Mouse (Mus musculus): Measurements from ENCODE around the gene Rin1. TPM values are rescaled to one million over a fixed set of nuclear protein-coding genes. Genes with fewer than 3 reads are reported as not detected.
"Not testable (repeated sequence)": the region's sequence is repeated elsewhere in the genome, so short reads cannot be mapped to it uniquely, and the experiment has no call there.

Rin1 gene
- polyA plus RNA-seq, 1 experiment from 2014 or later = 1.1 TPM

DNA sequence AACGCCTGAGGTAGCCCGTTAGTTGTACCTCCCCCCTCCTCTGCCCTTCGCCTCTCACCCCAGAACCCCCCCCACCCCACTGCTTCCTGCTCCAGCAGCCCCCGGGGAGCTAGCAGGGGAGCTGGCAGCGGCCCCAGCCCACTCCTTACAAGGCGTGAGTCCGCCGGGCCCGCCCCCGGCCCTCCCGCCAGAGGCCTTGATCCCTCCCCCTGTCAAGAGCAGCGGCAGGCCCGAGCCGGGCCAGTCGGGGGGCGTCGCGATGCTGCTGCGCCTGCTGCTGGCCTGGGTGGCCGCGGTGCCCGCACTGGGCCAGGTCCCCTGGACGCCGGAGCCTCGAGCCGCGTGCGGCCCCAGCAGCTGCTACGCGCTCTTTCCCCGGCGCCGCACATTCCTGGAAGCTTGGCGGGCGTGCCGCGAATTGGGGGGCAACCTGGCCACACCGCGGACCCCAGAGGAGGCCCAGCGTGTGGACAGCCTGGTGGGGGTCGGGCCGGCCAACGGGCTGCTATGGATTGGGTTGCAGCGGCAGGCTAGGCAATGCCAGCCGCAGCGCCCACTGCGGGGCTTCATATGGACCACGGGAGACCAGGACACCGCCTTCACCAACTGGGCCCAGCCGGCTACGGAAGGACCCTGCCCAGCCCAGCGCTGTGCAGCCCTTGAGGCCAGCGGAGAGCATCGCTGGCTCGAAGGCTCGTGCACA, 17.7 kb downstream of the Rin1 start, which contains the start of gene Cd248:
Gene Cd248 (plus strand): TSS at position 212 of the 703 bp plus-strand sequence.
- no peak for DNase-seq (ENCODE audit: low spot score)

DNA sequence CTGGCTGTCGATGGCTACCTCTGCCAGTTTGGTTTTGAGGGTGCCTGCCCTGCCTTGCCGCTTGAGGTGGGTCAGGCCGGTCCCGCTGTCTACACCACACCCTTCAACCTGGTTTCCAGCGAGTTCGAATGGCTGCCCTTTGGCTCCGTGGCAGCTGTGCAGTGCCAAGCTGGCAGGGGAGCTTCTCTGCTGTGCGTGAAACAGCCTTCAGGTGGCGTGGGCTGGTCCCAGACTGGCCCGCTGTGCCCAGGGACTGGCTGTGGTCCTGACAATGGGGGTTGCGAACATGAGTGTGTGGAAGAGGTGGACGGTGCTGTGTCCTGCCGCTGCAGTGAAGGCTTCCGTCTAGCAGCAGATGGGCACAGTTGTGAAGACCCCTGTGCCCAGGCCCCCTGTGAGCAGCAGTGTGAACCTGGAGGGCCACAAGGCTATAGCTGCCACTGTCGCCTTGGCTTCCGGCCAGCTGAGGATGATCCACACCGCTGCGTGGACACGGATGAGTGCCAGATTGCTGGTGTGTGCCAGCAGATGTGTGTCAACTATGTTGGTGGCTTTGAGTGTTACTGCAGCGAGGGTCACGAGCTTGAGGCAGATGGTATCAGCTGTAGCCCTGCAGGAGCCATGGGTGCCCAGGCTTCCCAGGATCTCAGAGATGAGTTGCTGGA, 18.4 kb downstream of the Rin1 start:
- DNase-seq (ENCODE audit: low spot score) = no peak

DNA sequence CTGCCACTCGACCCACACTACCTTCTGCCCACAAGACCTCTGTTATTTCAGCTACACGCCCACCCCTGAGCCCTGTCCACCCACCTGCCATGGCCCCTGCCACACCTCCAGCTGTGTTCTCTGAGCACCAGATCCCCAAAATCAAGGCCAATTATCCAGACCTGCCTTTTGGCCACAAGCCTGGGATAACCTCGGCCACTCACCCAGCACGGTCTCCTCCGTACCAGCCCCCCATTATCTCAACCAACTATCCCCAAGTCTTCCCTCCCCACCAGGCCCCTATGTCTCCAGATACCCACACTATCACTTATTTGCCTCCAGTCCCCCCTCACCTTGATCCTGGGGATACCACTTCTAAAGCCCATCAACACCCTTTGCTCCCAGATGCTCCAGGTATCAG, 19.2 kb downstream of the Rin1 start:
- DNase-seq (ENCODE audit: low spot score) = no peak

DNA sequence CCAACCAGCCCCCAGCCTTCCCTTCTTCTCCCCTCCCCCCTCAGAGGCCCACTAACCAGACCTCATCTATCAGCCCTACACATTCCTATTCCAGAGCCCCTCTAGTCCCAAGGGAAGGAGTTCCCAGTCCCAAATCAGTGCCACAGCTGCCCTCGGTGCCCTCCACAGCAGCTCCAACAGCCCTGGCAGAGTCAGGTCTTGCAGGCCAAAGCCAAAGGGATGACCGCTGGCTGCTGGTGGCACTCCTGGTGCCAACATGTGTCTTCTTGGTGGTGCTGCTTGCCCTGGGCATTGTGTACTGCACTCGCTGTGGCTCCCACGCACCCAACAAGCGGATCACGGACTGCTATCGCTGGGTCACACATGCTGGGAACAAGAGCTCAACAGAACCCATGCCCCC, 19.7 kb downstream of the Rin1 start:
- no peak for DNase-seq (ENCODE audit: low spot score)

DNA sequence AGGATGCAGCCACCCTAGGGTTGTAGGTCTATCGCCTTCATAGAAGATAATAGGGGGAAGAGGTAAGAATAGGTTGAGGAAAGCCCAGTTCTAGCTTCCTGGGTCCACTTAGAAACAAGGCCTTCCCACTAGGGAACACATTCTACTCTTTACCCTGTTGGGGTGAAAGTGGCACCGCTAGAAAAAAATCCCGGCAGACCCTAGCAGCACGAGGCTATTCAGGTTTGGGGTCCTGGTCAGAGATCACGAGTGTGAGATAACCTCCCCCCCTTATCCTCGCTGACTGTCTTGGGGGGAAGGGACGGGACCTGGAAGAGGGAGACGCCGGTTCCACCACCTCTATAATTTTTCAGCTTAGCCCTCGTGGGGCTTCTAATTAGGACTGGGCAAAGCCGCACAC, 20.8 kb downstream of the Rin1 start:
- no peak for DNase-seq (ENCODE audit: low spot score)

DNA sequence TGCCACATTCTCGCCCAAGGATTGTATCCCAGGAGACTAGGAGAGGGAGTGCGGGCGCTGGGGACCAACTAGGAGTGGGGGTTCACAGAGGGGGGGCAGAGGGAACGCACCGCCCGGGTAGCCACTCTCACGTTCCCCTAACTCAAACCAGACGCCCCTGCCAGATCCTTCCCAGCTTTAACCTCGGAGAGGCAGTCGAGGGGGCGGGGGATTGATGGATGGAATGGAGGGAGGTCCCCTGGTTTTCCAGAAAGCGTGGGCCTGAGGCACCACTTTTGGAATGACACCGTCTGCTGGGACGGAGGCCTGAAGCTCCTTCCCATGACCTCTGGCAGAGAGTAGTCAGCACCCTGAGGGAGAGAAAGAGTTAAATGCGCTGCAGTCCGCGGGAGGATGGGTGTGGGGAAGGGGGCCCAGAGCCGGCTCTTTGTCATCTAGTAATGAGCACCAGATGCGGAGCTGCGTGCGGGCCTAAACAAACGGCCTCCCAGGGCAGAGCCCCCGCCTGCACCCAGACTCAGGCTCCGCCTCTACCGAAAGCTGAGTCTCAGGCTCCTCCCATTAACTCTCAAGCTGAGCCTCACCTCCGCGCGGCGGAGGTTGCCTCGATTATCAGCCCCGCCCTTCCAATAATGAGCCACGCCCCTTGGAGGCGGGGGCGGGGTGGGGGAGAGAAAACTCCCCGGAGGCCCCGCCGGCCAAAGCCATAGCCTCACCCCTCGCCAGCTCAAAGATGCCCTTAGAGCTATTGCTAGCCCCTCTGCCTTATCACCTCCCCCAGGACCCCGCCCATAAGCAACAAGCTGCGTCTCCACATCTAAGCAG, 21.5 kb downstream of the Rin1 start:
- peak; percentile 38 for DNase-seq (ENCODE audit: low spot score)

DNA sequence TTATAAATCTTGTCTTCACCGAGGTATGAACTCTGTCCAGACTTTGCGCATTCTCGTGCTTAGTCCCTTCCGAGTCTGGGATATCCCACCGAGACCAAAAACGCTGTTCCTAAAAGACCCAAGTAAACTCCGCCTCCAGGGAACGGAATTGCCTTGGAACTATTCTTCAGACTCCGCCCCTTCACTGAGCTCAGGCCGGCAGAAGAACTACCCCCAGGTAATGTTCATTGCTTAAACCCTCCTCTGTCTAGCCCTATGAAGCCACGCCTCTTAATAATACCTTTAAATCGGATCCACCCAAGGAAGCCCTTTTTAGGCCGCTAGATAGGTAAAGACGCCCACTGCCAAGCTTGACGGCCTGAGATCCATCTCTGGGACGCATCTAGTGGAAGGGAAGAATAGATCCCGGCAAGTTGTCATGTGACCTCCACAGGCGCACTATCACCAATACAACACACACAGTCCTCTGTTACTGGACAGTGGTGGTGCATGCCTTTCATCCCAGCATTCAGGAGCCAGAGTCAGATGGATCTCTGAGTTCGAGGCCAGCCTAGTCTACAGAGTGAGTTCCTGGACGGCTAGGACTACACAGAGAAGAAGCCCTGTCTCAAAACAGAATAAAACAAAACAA, 22.2 kb downstream of the Rin1 start:
- no peak for DNase-seq (ENCODE audit: low spot score)

DNA sequence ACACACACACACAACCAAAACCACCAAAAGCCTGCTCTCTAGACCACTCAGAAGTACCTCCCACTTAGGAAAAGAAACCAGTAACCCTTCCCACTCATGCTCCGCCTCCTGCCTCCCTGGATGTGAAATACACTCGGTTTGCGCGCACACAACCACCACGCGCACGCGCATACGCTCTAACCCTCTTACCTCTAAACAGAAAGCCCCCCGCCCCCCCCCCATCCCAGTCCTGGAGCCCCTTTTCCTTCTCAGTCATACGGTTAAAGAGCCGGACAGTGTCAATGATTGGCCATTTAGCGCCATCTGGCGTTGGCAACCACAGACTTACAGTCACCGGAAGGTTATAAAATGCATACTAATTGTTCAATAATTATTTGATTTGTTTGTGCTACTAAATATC, 22.7 kb downstream of the Rin1 start:
- no peak for DNase-seq (ENCODE audit: low spot score)

DNA sequence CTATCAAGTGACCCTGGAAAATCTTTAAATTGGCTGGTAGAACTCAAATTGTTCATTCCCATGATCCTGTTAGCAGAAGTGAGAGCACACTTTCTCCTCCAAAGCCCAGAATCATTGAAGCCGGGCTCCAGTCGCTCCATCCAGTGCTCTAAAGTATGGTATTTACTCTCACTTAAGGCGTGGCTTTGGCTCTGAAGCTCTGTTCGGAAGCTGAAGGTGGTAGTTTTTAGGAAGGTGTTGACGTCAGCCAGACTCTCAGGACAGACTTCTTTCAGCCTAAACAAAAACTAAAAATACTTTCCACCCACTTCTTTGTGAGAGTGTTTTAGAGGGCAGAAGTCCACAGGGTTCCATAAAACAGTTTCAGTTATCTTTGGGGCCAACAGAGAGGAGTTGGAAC, 23.2 kb downstream of the Rin1 start:
- no peak for DNase-seq (ENCODE audit: low spot score)

DNA sequence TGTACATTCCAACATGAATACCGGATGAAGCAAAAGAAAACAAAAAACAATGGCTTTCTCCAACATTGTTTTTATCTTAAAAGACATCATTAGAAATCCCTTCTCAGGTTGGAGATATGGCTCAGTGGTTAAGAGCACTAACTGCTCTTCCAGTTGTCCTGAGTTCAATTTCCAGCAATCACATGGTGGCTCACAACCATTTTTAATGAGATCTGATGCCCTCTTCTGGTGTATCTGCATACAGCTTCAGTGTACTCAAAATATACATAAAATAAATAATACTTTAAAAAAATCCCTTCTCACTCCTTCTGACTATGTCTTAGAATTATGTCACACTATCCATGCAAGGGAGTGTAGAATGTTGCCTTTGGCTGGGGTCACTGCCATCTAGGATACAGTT, 29.0 kb downstream of the Rin1 start:
- DNase-seq (ENCODE audit: low spot score) = no peak

DNA sequence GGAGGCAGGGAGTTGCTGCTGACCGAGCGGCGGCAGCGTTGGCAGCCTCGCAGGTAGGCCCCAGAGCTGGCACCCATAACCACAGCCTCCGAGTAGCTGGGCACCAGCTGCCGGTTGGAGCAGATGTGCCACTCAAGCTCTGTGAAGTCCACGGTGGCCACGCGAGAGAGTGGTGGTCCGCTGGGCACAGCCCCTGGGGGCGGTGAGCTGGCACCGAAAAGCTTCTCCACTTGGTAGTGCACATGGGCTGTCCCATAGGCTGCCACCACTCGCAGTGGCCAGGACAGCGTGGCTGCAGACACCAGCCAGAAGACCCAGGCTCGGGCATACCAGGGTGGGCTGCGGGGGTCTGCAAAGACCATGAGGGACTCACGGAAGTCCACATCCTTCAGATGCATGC, 31.7 kb downstream of the Rin1 start:
- DNase-seq (ENCODE audit: low spot score) = no peak

DNA sequence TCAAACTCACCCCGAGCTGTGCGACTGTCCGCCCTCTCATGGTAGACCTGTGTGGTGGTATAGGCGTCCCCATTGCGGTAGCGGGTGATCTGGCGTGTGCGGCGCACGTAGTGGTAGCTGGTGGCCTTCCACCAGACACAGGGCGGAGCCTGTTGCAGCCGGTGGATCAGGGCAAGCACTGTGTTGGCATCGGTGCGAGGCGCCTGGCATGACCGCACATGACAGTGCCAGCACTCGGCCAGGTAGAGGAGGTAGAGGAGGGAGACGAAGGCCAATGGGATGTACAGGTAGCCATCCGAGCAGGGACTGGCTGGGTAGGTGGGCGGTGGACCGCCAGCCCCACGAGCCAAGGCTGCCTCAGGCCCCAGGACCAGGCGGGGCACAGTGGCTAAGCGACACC, 32.3 kb downstream of the Rin1 start:
- DNase-seq (ENCODE audit: low spot score) = no peak

DNA sequence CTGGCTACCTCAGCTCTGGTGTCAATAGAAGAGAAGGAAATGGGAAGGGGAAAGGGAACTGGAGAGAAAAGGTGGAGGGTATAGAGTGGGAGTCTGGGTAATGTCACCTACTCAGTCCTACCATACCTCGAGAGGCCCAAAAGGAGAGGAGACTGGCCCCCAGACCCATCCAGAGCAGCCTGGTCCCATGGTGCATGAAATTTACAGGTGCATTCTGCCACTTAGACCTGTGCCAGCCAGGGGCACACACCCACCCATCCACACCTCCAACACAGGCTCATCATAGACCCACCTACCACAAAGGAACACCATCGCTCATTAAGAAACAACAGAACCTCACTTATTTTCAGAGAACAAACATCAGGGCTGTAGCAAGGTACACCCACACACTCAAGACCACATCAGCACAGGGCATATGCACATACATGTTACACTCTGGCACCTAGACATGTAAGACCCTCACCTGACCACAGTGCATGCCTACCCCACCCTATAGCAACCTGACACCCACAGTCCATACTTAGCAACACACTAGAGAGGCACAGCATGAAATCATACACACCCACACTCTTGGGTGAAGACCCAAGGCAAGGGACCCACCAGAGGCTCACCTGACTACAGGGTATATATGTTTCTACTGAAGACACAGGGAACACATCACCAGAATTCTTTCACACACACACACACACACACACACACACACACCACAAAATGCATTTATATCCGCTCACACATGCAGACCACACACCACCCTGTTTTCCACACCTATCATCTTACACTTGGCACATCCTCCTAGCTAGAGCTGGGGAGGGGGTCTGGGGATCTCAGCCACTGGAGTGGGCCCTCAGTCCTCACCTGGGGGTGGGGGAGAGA, 33.9 kb downstream of the Rin1 start:
- DNase-seq (ENCODE audit: low spot score) = no peak

DNA sequence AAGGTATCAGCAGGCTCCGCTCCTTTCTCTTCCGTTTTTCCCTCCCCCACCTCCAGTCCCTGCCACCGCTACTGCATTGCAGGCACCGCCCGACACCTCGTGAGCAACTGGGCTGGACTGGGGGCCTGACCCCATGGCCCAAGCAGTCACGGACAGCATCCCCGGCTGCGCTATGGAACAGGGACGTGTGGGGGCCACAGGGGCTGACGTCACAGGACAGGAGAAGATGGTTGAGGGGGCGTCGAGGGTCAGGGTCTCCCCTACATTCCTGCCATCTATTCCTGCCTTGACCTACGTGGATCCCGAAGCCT, 34.5 kb downstream of the Rin1 start:
- DNase-seq (ENCODE audit: low spot score) = no peak

DNA sequence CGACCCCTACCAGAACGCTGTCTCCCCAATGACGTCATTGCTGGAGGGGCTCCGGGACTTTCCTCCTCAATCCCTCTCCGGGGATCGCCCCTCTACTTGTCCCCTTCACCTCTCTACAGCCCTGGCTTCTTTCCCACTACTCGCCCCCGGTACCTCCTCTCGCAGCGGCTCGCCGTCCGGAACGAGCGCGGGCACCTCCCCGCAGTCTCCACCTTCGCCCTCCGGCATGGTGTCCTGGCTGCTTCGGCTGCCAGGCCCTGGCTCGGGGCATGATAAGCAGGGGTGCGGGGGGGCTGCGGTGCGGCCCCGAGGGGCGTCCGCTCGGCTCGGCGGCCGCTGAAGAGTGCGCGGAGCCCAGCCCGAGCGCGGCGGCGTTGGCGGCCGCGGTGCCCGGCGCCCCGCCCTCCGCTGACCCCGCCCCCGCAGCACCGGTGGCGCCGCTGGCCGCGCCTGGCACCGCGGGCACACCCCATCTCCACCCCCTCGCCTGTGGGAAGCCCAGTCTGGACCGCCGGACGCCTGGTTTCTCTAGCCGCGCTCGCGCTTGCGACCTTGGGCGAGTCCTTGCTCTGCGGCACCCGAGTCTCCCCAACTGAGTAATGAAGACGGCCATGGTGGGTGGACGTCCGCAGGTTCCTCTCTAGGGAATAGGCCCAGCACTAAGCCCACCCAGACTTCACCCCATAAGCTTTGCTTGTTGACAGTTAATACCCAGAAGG, 35.0 kb downstream of the Rin1 start, which contains the start of gene Tmem151a:
Gene Tmem151a (minus strand): TSS at position 387 of the 719 bp plus-strand sequence.
- no peak for DNase-seq (ENCODE audit: low spot score)

DNA sequence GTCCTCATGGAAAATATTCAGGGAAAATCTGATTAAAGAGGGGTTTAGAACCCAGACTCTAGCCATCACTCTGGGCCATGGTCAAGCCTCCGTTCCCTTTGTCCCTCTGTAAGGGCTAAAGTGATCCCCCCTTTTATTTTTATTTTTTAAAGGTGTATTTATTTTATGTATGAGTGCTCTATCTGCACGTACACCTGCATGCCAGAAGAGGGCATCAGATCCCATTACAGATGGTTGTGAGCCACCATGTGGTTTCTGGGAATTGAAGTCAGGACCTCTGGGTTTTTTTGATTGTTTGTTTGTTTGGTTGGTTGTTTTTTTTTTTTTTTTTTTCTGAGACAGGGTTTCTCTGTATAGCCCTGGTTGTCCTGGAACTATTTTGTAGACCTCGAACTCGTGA, 36.3 kb downstream of the Rin1 start:
- DNase-seq (ENCODE audit: low spot score) = not testable (repeated sequence)

DNA sequence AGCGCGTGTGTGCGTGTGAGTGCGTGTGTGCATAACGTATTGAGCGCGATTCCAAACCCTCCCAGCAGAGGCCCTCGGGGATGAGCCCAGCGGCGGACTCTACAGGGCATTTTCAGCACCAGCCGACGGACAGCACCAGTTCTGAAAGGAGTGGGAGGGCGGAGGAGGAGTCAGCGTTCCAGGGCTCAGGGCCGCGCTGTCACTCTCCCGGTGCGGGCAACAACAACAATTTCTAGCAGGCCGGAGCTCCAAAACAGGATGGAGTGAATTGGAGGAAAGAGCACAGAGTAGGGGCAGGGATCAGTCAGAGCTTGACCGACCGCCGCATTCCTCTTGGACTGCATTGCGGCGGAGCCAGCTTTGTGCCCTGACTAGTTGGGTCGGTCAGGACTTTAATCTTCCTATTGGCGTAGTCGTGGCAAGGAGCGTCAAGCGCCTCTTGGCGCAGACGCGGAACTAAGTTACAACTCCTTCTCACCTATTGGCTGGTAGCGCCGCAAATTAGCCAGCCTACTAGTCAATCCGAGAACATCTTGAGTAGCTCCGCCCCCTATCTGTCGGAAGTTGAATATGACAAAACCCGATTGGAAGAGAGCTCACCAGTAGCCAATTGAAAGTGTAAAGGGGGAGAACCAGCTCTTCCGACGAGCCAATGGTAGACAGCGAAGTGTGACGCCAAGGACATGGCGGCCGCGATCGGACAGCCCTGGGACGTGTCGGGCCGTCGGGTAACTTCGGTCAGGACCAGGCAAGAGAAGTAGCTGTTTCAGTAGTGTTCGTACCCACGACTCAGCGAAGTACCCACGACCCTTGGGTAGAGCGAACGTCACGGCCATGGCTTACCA, 37.8 kb downstream of the Rin1 start, which contains the start of gene Yif1a:
Gene Yif1a (plus strand): TSS at position 655 of the 845 bp plus-strand sequence.
- DNase-seq (ENCODE audit: low spot score) = peak; percentile 98

DNA sequence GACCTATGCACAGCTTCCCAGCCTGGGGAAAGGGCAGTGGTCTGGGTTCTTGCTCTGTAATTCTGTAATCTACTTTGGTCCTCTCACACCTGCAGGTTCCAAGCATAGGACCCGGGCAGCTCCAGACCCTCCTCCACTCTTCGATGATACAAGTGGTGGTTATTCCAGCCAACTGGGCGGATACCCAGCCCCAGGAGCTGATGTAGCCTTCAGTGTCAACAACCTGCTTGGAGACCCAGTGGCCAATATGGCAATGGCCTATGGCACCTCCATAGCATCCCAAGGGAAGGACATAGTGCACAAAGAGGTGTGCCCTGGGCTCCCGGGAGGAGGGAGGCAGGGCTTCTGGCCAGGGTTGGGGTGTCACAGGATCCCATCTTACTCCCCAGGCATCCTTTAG, 39.0 kb downstream of the Rin1 start:
- no peak for DNase-seq (ENCODE audit: low spot score)

DNA sequence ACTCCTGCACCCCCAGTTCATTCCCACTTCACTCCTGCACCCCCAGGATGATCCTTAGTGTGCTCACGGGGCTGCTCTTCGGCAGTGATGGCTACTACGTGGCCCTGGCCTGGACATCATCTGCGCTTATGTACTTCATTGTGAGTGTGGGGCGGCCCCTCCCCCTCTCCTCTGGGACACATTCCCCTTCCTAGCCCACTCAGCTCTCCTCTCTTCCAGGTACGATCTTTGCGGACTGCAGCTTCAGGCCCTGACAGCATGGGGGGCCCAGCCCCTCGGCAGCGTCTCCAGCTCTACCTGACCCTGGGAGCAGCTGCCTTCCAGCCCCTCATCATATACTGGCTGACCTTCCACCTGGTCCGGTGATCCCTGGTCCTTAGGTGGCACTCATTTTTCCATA, 41.8 kb downstream of the Rin1 start:
- no peak for DNase-seq (ENCODE audit: low spot score)
